Mouse (Mus musculus): ENCODE measurements at regions not wholly inside any gene's neighbourhood (a gene's known extent, or its start where the extent isn't known, plus 50 kb on each side); places are given as distances from the start of the nearest gene placed in this dataset.

GRCm38 (mm10) chr10:72347949-72348663 is 306.5 kb upstream of the Zwint start:
- no peak overlapping the region for H3K4me2 ChIP-seq (replicated peaks; ENCODE audit: low read depth)
- ATAC-seq = no peak
- 86% methylated on average over 2 of the region's 2 CpGs for WGBS

GRCm38 (mm10) chr10:72352810-72353209 is 301.8 kb upstream of the Zwint start:
- H3K36me3 ChIP-seq (ENCODE audit: control insufficient read depth, insufficient read depth) = no peaks in the 10 kb centered on the region
- no peak for ATAC-seq

More at GRCm38 (mm10) chr10:72347949-72348663, 306.5 kb upstream of the Zwint start:
- Histone ChIP-seq H3K9me3 (ENCODE audit: control insufficient read depth) (no peaks in the 10 kb centered on the region), H3K9ac (ENCODE audit: low read depth, low read length) (no peak overlapping the region), H3K4me3 (ENCODE audit: low read depth, low read length) (no peak overlapping the region), H3K36me3 (ENCODE audit: control insufficient read depth, insufficient read depth) (no peaks in the 10 kb centered on the region), H3K27me3 (replicated peaks; ENCODE audit: control insufficient read depth, insufficient read depth, low read length) (no peaks in the 10 kb centered on the region), H3K4me1 (replicated peaks; ENCODE audit: control insufficient read depth, insufficient read depth, low read length) (no peaks in the 10 kb centered on the region), H3K27ac (ENCODE audit: low read depth, low read length) (no peak overlapping the region)
- no peak for TF ChIP-seq CTCF (IDR thresholded peaks at IDR 0.05; ENCODE audit: low read depth)

GRCm38 (mm10) chr10:72353515-72353914 is 301.1 kb upstream of the Zwint start:
- no peak overlapping the region for H3K4me2 ChIP-seq (replicated peaks; ENCODE audit: low read depth)
- no peak overlapping the region for H3K9ac ChIP-seq (ENCODE audit: low read depth, low read length)
- no peaks in the 10 kb centered on the region for H3K27me3 ChIP-seq (replicated peaks; ENCODE audit: control insufficient read depth, insufficient read depth, low read length)
- TF ChIP-seq CTCF (IDR thresholded peaks at IDR 0.05; ENCODE audit: low read depth) = peak; percentile 47
- no peak for ATAC-seq
- no peaks in the 10 kb centered on the region for H3K9me3 ChIP-seq (ENCODE audit: control insufficient read depth)
- 36% methylated on average over 2 of the region's 2 CpGs for WGBS
- H3K4me3 ChIP-seq (ENCODE audit: low read depth, low read length) = no peak overlapping the region
- no peaks in the 10 kb centered on the region for H3K36me3 ChIP-seq (ENCODE audit: control insufficient read depth, insufficient read depth)
- no peaks in the 10 kb centered on the region for H3K4me1 ChIP-seq (replicated peaks; ENCODE audit: control insufficient read depth, insufficient read depth, low read length)
- H3K27ac ChIP-seq (ENCODE audit: low read depth, low read length) = no peak overlapping the region

More at GRCm38 (mm10) chr10:72352810-72353209, 301.8 kb upstream of the Zwint start:
- H3K9ac ChIP-seq (ENCODE audit: low read depth, low read length) = no peak overlapping the region
- no peak for TF ChIP-seq CTCF (IDR thresholded peaks at IDR 0.05; ENCODE audit: low read depth)
- H3K27ac ChIP-seq (ENCODE audit: low read depth, low read length) = no peak overlapping the region
- no peak overlapping the region for H3K4me2 ChIP-seq (replicated peaks; ENCODE audit: low read depth)
- no peaks in the 10 kb centered on the region for H3K27me3 ChIP-seq (replicated peaks; ENCODE audit: control insufficient read depth, insufficient read depth, low read length)
- H3K9me3 ChIP-seq (ENCODE audit: control insufficient read depth) = no peaks in the 10 kb centered on the region
- no peak overlapping the region for H3K4me3 ChIP-seq (ENCODE audit: low read depth, low read length)
- H3K4me1 ChIP-seq (replicated peaks; ENCODE audit: control insufficient read depth, insufficient read depth, low read length) = no peaks in the 10 kb centered on the region

GRCm38 (mm10) chr10:72383351-72383750 is 271.3 kb upstream of the Zwint start:
- no peak for TF ChIP-seq CTCF (IDR thresholded peaks at IDR 0.05; ENCODE audit: low read depth)
- H3K27me3 ChIP-seq (replicated peaks; ENCODE audit: control insufficient read depth, insufficient read depth, low read length) = no peaks in the 10 kb centered on the region
- H3K4me2 ChIP-seq (replicated peaks; ENCODE audit: low read depth) = no peak overlapping the region
- H3K9ac ChIP-seq (ENCODE audit: low read depth, low read length) = no peak overlapping the region
- no peaks in the 10 kb centered on the region for H3K4me1 ChIP-seq (replicated peaks; ENCODE audit: control insufficient read depth, insufficient read depth, low read length)
- H3K27ac ChIP-seq (ENCODE audit: low read depth, low read length) = no peak overlapping the region
- no peak for ATAC-seq
- WGBS = 84% methylated on average over 1 of the region's 1 CpGs
- no peak overlapping the region for H3K4me3 ChIP-seq (ENCODE audit: low read depth, low read length)
- no peaks in the 10 kb centered on the region for H3K36me3 ChIP-seq (ENCODE audit: control insufficient read depth, insufficient read depth)
- no peaks in the 10 kb centered on the region for H3K9me3 ChIP-seq (ENCODE audit: control insufficient read depth)

- Histone ChIP-seq H3K4me3 (ENCODE audit: low read depth, low read length) (no peak overlapping the region), H3K9ac (ENCODE audit: low read depth, low read length) (no peak overlapping the region), H3K4me2 (replicated peaks; ENCODE audit: low read depth) (no peak overlapping the region), H3K36me3 (ENCODE audit: control insufficient read depth, insufficient read depth) (no peaks in the 10 kb centered on the region), H3K9me3 (ENCODE audit: control insufficient read depth) (no peaks in the 10 kb centered on the region), H3K4me1 (replicated peaks; ENCODE audit: control insufficient read depth, insufficient read depth, low read length) (no peaks in the 10 kb centered on the region), H3K27ac (ENCODE audit: low read depth, low read length) (no peak overlapping the region), H3K27me3 (replicated peaks; ENCODE audit: control insufficient read depth, insufficient read depth, low read length) (no peaks in the 10 kb centered on the region)
- ATAC-seq = no peak
- TF ChIP-seq CTCF (IDR thresholded peaks at IDR 0.05; ENCODE audit: low read depth) = no peak
- WGBS = 65% methylated on average over 1 of the region's 1 CpGs
These were observed 269.8 kb upstream of the Zwint start for GRCm38 (mm10) chr10:72384826-72385225.

- Histone ChIP-seq H3K9me3 (ENCODE audit: control insufficient read depth) (no peaks in the 10 kb centered on the region), H3K4me2 (replicated peaks; ENCODE audit: low read depth) (no peak overlapping the region), H3K4me1 (replicated peaks; ENCODE audit: control insufficient read depth, insufficient read depth, low read length) (no peaks in the 10 kb centered on the region), H3K36me3 (ENCODE audit: control insufficient read depth, insufficient read depth) (no peaks in the 10 kb centered on the region), H3K4me3 (ENCODE audit: low read depth, low read length) (no peak overlapping the region), H3K27me3 (replicated peaks; ENCODE audit: control insufficient read depth, insufficient read depth, low read length) (no peaks in the 10 kb centered on the region), H3K9ac (ENCODE audit: low read depth, low read length) (no peak overlapping the region), H3K27ac (ENCODE audit: low read depth, low read length) (no peak overlapping the region)
- TF ChIP-seq CTCF (IDR thresholded peaks at IDR 0.05; ENCODE audit: low read depth) = peak; percentile 65
- no peak for ATAC-seq
- 94% methylated on average over 1 of the region's 1 CpGs for WGBS
These were observed 263.2 kb upstream of the Zwint start for GRCm38 (mm10) chr10:72391397-72391796.

Data from intestine, postnatal 0 days (tissue).